Mouse (Mus musculus) G1E (cell line): ENCODE measurements around the gene Hoxb6.

Source experiments
- CTCF ChIP-seq: IDR thresholded peaks from 2 replicates; pipeline ENCODE4 v1.5.1; 2012; ENCODE audit warnings: low read depth, low read length, inconsistent platforms, mixed read lengths
- GATA1 ChIP-seq: IDR thresholded peaks from 2 replicates; pipeline ENCODE4 v1.6.1; 2012; ENCODE audit warnings: borderline replicate concordance, low read length, inconsistent platforms, mixed read lengths
- POLR2AphosphoS5 ChIP-seq: IDR thresholded peaks from 2 replicates; pipeline ENCODE4 v1.6.1; 2012; ENCODE audit warnings: low read depth, low read length, inconsistent platforms; ENCODE audit not compliant: insufficient replicate concordance
- TAL1 ChIP-seq: conservative IDR thresholded peaks from 2 replicates; pipeline ENCODE4 v1.6.1; 2012; ENCODE audit warnings: low read depth, low read length, inconsistent platforms, mixed read lengths

DNA sequence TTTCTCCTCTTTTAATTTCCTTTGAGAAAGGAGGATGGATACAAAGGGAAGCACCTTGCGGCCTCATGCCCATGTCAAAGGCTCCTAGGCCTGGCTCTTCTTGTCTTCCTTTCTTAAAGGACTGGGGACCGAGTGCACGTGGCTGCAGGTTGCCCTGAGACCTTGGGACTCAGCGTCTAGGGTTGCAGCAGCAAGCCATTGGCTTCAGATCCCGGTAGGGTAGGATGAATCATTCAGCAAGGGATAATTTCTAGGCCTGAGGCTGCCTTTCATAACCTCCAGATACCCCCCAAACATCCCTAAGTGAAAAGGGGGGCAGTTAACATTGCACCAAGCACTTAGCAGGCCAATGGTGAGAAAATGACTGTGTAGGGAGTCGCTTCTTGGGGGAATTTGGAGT is 18.8 kb downstream of the Hoxb6 start:
- no peak for TF ChIP-seq CTCF
- no peak for TF ChIP-seq GATA1
- TF ChIP-seq TAL1: no peak
- TF ChIP-seq POLR2AphosphoS5: no peak
